Mouse (Mus musculus): ENCODE measurements around the gene Pappa2.

DNA sequence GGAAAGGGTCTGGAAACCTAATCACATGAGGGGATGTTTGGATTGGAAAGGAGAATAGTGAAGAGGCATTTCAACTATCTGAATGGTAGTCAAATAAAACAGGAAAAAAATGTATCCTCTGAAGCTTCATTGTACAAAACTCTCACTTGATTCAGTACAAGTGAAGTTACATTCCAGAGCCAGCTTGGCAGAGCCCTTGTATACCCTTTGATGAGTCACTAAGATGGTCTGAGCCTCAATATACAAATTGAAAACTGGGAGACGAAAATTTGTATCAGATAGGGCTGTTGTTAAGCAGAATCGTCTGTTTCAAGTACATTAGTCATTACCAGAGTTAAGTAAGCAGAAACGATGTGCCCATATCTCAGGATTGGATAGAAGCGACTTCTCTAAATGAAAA lies 143.1 kb downstream of the Pappa2 start:
- TF ChIP-seq POLR2A (IDR thresholded peaks at IDR 0.05; ENCODE audit: low read depth, low read length) = no peak
- TF ChIP-seq CTCF (IDR thresholded peaks at IDR 0.05; ENCODE audit: borderline replicate concordance, insufficient read depth, low read length) = no peak

Data from embryonic fibroblast, embryonic 13.5 days (primary cell).